Mouse (Mus musculus) CD4-positive helper T cell, adult 2 months (primary cell): ENCODE measurements around the gene Sry.

ENCODE experiments used
- DNase-seq: peaks from one replicate; pipeline ENCODE4 v3.0.0-alpha.2; 2012; ENCODE audit warnings: low read depth, missing footprints, low spot score

The Sry gene

GRCm38 (mm10) chrY:2663558-2663957 lies at the start of gene Sry:
Gene Sry (minus strand): TSS chrY:2663658.
- DNase-seq: peak; percentile 0
